23 mouse cellular contexts compared by ENCODE assay signal in genomic region chr13:55476256-55476655, GRCm38 (mm10). TPM values are rescaled to one million over a fixed set of nuclear protein-coding genes. Genes with fewer than 3 reads are reported as not detected.
DNase-seq lines count a peak whose midpoint lies in the region; ATAC-seq and TF ChIP-seq lines count a peak whose summit lies in the region.
"Had no signal": no experiment of that assay in that cellular context is flagged by ENCODE, and none has a peak within 500 bp of the region (broad histone marks: within the 10 kb centered on the region; RNA-seq: fewer than 3 reads in every experiment).

No protein-coding gene starts in this region.

- H3K27ac ChIP-seq in hindbrain, embryonic 12.5 days: peak overlapping the region; percentile 52; the same call in 1 of the 2 replicates
- H3K27ac ChIP-seq in hindbrain, postnatal 0 days: no peak overlapping the region
- 0 out of 2 replicates have a peak overlapping the region, but pooled peaks have one; percentile 22 for H3K27ac ChIP-seq in midbrain, embryonic 13.5 days
- H3K27ac ChIP-seq in midbrain, postnatal 0 days (ENCODE audit: low read depth, low read length): no peak overlapping the region
- H3K27ac ChIP-seq in hindbrain, embryonic 15.5 days (replicated peaks): 0 out of 2 replicates have a peak overlapping the region, but pooled peaks have one; percentile 93
- 0 out of 2 replicates have a peak overlapping the region, but pooled peaks have one; percentile 33 for H3K27ac ChIP-seq in neural tube, embryonic 15.5 days (replicated peaks)
- H3K27ac ChIP-seq: heart, embryonic 15.5 days had no signal

- no peaks in the 10 kb centered on the region for H3K27me3 ChIP-seq in hindbrain, embryonic 12.5 days
- no peaks in the 10 kb centered on the region for H3K27me3 ChIP-seq in hindbrain, postnatal 0 days (ENCODE audit: insufficient read depth, low read length)
- no peaks in the 10 kb centered on the region for H3K27me3 ChIP-seq in midbrain, embryonic 13.5 days
- H3K27me3 ChIP-seq in midbrain, postnatal 0 days (ENCODE audit: insufficient read depth, low read length): no peaks in the 10 kb centered on the region
- no peaks in the 10 kb centered on the region for H3K27me3 ChIP-seq in hindbrain, embryonic 15.5 days
- no peaks in the 10 kb centered on the region for H3K27me3 ChIP-seq in neural tube, embryonic 15.5 days (replicated peaks)

- peak overlapping the region; percentile 47 for H3K9ac ChIP-seq in hindbrain, embryonic 12.5 days
- no peak overlapping the region for H3K9ac ChIP-seq in hindbrain, postnatal 0 days (replicated peaks; ENCODE audit: low read length)
- H3K9ac ChIP-seq in midbrain, embryonic 13.5 days (replicated peaks): no peak overlapping the region; the same call in 1 of the 2 replicates
- no peak overlapping the region for H3K9ac ChIP-seq in midbrain, postnatal 0 days (replicated peaks; ENCODE audit: low read length, poor library complexity, severe bottlenecking)
- H3K9ac ChIP-seq in hindbrain, embryonic 15.5 days: no peak overlapping the region
- no peak overlapping the region for H3K9ac ChIP-seq in neural tube, embryonic 15.5 days (replicated peaks)
- H3K9ac ChIP-seq: heart, embryonic 15.5 days; liver, postnatal 0 days had no signal

- peaks cover 77% of the 10 kb centered on the region for H3K36me3 ChIP-seq in hindbrain, embryonic 12.5 days
- peaks cover 48% of the 10 kb centered on the region for H3K36me3 ChIP-seq in hindbrain, postnatal 0 days (ENCODE audit: insufficient read depth, low read length)
- H3K36me3 ChIP-seq in midbrain, embryonic 13.5 days: peaks cover 87% of the 10 kb centered on the region
- peaks cover 49% of the 10 kb centered on the region for H3K36me3 ChIP-seq in midbrain, postnatal 0 days (ENCODE audit: insufficient read depth, low read length)
- peaks cover 63% of the 10 kb centered on the region for H3K36me3 ChIP-seq in hindbrain, embryonic 15.5 days
- H3K36me3 ChIP-seq in neural tube, embryonic 15.5 days: peaks cover 74% of the 10 kb centered on the region

- no peak overlapping the region for H3K4me3 ChIP-seq in hindbrain, embryonic 12.5 days
- H3K4me3 ChIP-seq in hindbrain, postnatal 0 days (ENCODE audit: low read length): no peak overlapping the region
- H3K4me3 ChIP-seq in midbrain, embryonic 13.5 days (replicated peaks): no peak overlapping the region
- no peak overlapping the region for H3K4me3 ChIP-seq in midbrain, postnatal 0 days (ENCODE audit: low read depth, low read length)
- H3K4me3 ChIP-seq in hindbrain, embryonic 15.5 days: no peak overlapping the region
- H3K4me3 ChIP-seq in neural tube, embryonic 15.5 days (replicated peaks): no peak overlapping the region
- H3K4me3 ChIP-seq: heart, embryonic 15.5 days had no signal

- TF ChIP-seq CTCF in hindbrain, postnatal 0 days (IDR thresholded peaks at IDR 0.05; ENCODE audit: low read depth): no peak
- no peak for TF ChIP-seq CTCF in midbrain, postnatal 0 days (IDR thresholded peaks at IDR 0.05)

- WGBS in hindbrain, embryonic 12.5 days: 92% methylated on average over 8 of the region's 8 CpGs
- 90% methylated on average over 8 of the region's 8 CpGs for WGBS in hindbrain, postnatal 0 days
- WGBS in midbrain, embryonic 13.5 days: 93% methylated on average over 8 of the region's 8 CpGs
- 94% methylated on average over 7 of the region's 8 CpGs for WGBS in midbrain, postnatal 0 days
- WGBS in hindbrain, embryonic 15.5 days: 88% methylated on average over 8 of the region's 8 CpGs
- WGBS in neural tube, embryonic 15.5 days: 95% methylated on average over 8 of the region's 8 CpGs

- DNase-seq in hindbrain, postnatal 0 days (ENCODE audit: low spot score): no peak
- no peak for DNase-seq in midbrain, postnatal 0 days (ENCODE audit: low spot score)
- DNase-seq in thymus, postnatal 25 days: no peak
- DNase-seq: adrenal gland, adult 2 months; cerebellum, adult 2 months; cerebellum, postnatal 36 days; gastrocnemius, postnatal 14 days; kidney, adult 18-20 months; kidney, postnatal 14 days; left cerebral cortex, postnatal 4 days; liver, postnatal 0 days; lung, postnatal 14 days; right cerebral cortex, postnatal 4 days had no signal

- H3K4me1 ChIP-seq in hindbrain, embryonic 12.5 days: peaks cover 59% of the 10 kb centered on the region
- peaks cover 11% of the 10 kb centered on the region for H3K4me1 ChIP-seq in hindbrain, postnatal 0 days (ENCODE audit: insufficient read depth, low read length)
- H3K4me1 ChIP-seq in midbrain, embryonic 13.5 days (replicated peaks): peaks cover 66% of the 10 kb centered on the region
- 0 out of 2 replicates have a peak, but pooled peaks cover 3% of the 10 kb centered on the region for H3K4me1 ChIP-seq in midbrain, postnatal 0 days (ENCODE audit: insufficient read depth, low read length)
- peaks cover 47% of the 10 kb centered on the region for H3K4me1 ChIP-seq in hindbrain, embryonic 15.5 days (replicated peaks)
- peaks cover 51% of the 10 kb centered on the region for H3K4me1 ChIP-seq in neural tube, embryonic 15.5 days

- no peaks in the 10 kb centered on the region for H3K9me3 ChIP-seq in hindbrain, embryonic 12.5 days (replicated peaks)
- no peaks in the 10 kb centered on the region for H3K9me3 ChIP-seq in hindbrain, postnatal 0 days (ENCODE audit: low read length)
- H3K9me3 ChIP-seq in midbrain, embryonic 13.5 days: no peaks in the 10 kb centered on the region
- no peaks in the 10 kb centered on the region for H3K9me3 ChIP-seq in midbrain, postnatal 0 days (ENCODE audit: low read length)
- no peaks in the 10 kb centered on the region for H3K9me3 ChIP-seq in hindbrain, embryonic 15.5 days
- no peaks in the 10 kb centered on the region for H3K9me3 ChIP-seq in neural tube, embryonic 15.5 days (replicated peaks)
- H3K9me3 ChIP-seq: heart, embryonic 15.5 days had no signal

- ATAC-seq in hindbrain, embryonic 12.5 days (ENCODE audit: low FRiP score): no peak
- ATAC-seq in hindbrain, postnatal 0 days: no peak
- ATAC-seq in midbrain, embryonic 13.5 days: no peak
- no peak for ATAC-seq in midbrain, postnatal 0 days (ENCODE audit: low FRiP score)
- no peak for ATAC-seq in hindbrain, embryonic 15.5 days (ENCODE audit: low FRiP score, low read depth)
- ATAC-seq in neural tube, embryonic 15.5 days (ENCODE audit: low FRiP score): no peak
- ATAC-seq: liver, postnatal 0 days had no signal

- H3K4me2 ChIP-seq in hindbrain, embryonic 12.5 days (replicated peaks): no peak overlapping the region
- no peak overlapping the region for H3K4me2 ChIP-seq in hindbrain, postnatal 0 days (ENCODE audit: low read depth, low read length)
- no peak overlapping the region for H3K4me2 ChIP-seq in midbrain, embryonic 13.5 days (replicated peaks)
- no peak overlapping the region for H3K4me2 ChIP-seq in midbrain, postnatal 0 days (ENCODE audit: low read depth, low read length, poor library complexity, severe bottlenecking)
- H3K4me2 ChIP-seq in hindbrain, embryonic 15.5 days: no peak overlapping the region
- no peak overlapping the region for H3K4me2 ChIP-seq in neural tube, embryonic 15.5 days
- H3K4me2 ChIP-seq: heart, embryonic 15.5 days had no signal

RNA-seq across cellular contexts. Expression of gene Dbn1, which starts 11.7 kb away (rescaled TPM):
- polyA plus RNA-seq in hindbrain, embryonic 12.5 days (2016; fragmentation: Nextera tagmentation; extraction: Ambion mirVana): 585 and 628 TPM in 2 replicates
- 442 and 446 TPM in 2 replicates for total RNA-seq in hindbrain, postnatal 0 days (2014; rRNA removed)
- polyA plus RNA-seq in hindbrain, postnatal 0 days (2015; fragmentation: Nextera tagmentation; extraction: Ambion mirVana): 369 and 371 TPM in 2 replicates
- 655 and 674 TPM in 2 replicates for polyA plus RNA-seq in midbrain, embryonic 13.5 days (2015; fragmentation: Nextera tagmentation; extraction: Ambion mirVana)
- total RNA-seq in midbrain, postnatal 0 days (2014; rRNA removed): 498 and 510 TPM in 2 replicates
- polyA plus RNA-seq in midbrain, postnatal 0 days (2015; fragmentation: Nextera tagmentation; extraction: Ambion mirVana): 482 and 484 TPM in 2 replicates
- 498 and 572 TPM in 2 replicates for polyA plus RNA-seq in hindbrain, embryonic 15.5 days (2015; fragmentation: Nextera tagmentation; extraction: Ambion mirVana)
- 389 and 450 TPM in 2 replicates for polyA plus RNA-seq in neural tube, embryonic 15.5 days (2015; fragmentation: Nextera tagmentation; extraction: Ambion mirVana)

RNA-seq across cellular contexts. Expression of gene Prr7, which starts 12.2 kb away (rescaled TPM):
- polyA plus RNA-seq in hindbrain, embryonic 12.5 days (2016; fragmentation: Nextera tagmentation; extraction: Ambion mirVana): 1.1 and 1.5 TPM in 2 replicates
- 106 and 119 TPM in 2 replicates for total RNA-seq in hindbrain, postnatal 0 days (2014; rRNA removed)
- polyA plus RNA-seq in hindbrain, postnatal 0 days (2015; fragmentation: Nextera tagmentation; extraction: Ambion mirVana): 4.6 and 4.9 TPM in 2 replicates
- 2.3 and 2.8 TPM in 2 replicates for polyA plus RNA-seq in midbrain, embryonic 13.5 days (2015; fragmentation: Nextera tagmentation; extraction: Ambion mirVana)
- total RNA-seq in midbrain, postnatal 0 days (2014; rRNA removed): 101 and 131 TPM in 2 replicates
- polyA plus RNA-seq in midbrain, postnatal 0 days (2015; fragmentation: Nextera tagmentation; extraction: Ambion mirVana): 6.6 and 8.1 TPM in 2 replicates
- polyA plus RNA-seq in hindbrain, embryonic 15.5 days (2015; fragmentation: Nextera tagmentation; extraction: Ambion mirVana): 4.6 and 5.1 TPM in 2 replicates
- 4.2 and 5.8 TPM in 2 replicates for polyA plus RNA-seq in neural tube, embryonic 15.5 days (2015; fragmentation: Nextera tagmentation; extraction: Ambion mirVana)
- total RNA-seq: liver, adult 2 months had no signal
- polyA plus RNA-seq: liver, postnatal 0 days had no signal

RNA-seq across cellular contexts. Expression of gene Grk6, which starts 31.4 kb away (rescaled TPM):
- 48.9 and 54.4 TPM in 2 replicates for polyA plus RNA-seq in hindbrain, embryonic 12.5 days (2016; fragmentation: Nextera tagmentation; extraction: Ambion mirVana)
- 72.2 and 72.6 TPM in 2 replicates for total RNA-seq in hindbrain, postnatal 0 days (2014; rRNA removed)
- 34.7 and 35.5 TPM in 2 replicates for polyA plus RNA-seq in hindbrain, postnatal 0 days (2015; fragmentation: Nextera tagmentation; extraction: Ambion mirVana)
- 26.8 and 35.7 TPM in 2 replicates for polyA plus RNA-seq in midbrain, embryonic 13.5 days (2015; fragmentation: Nextera tagmentation; extraction: Ambion mirVana)
- total RNA-seq in midbrain, postnatal 0 days (2014; rRNA removed): 70.4 and 71.9 TPM in 2 replicates
- polyA plus RNA-seq in midbrain, postnatal 0 days (2015; fragmentation: Nextera tagmentation; extraction: Ambion mirVana): 35.5 and 35.8 TPM in 2 replicates
- polyA plus RNA-seq in hindbrain, embryonic 15.5 days (2015; fragmentation: Nextera tagmentation; extraction: Ambion mirVana): 38.2 and 40.7 TPM in 2 replicates
- polyA plus RNA-seq in neural tube, embryonic 15.5 days (2015; fragmentation: Nextera tagmentation; extraction: Ambion mirVana): 34.2 and 38.4 TPM in 2 replicates

RNA-seq across cellular contexts. Expression of gene Pdlim7, which starts 37.2 kb away (rescaled TPM):
- polyA plus RNA-seq in hindbrain, embryonic 12.5 days (2016; fragmentation: Nextera tagmentation; extraction: Ambion mirVana): 154 and 158 TPM in 2 replicates
- total RNA-seq in hindbrain, postnatal 0 days (2014; rRNA removed): 43.4 and 49.9 TPM in 2 replicates
- polyA plus RNA-seq in hindbrain, postnatal 0 days (2015; fragmentation: Nextera tagmentation; extraction: Ambion mirVana): 133 TPM in 2 replicates
- polyA plus RNA-seq in midbrain, embryonic 13.5 days (2015; fragmentation: Nextera tagmentation; extraction: Ambion mirVana): 145 and 159 TPM in 2 replicates
- 32.3 and 41.3 TPM in 2 replicates for total RNA-seq in midbrain, postnatal 0 days (2014; rRNA removed)
- polyA plus RNA-seq in midbrain, postnatal 0 days (2015; fragmentation: Nextera tagmentation; extraction: Ambion mirVana): 153 and 171 TPM in 2 replicates
- 158 and 171 TPM in 2 replicates for polyA plus RNA-seq in hindbrain, embryonic 15.5 days (2015; fragmentation: Nextera tagmentation; extraction: Ambion mirVana)
- 169 and 176 TPM in 2 replicates for polyA plus RNA-seq in neural tube, embryonic 15.5 days (2015; fragmentation: Nextera tagmentation; extraction: Ambion mirVana)

RNA-seq across cellular contexts. Expression of gene F12, which starts 49.7 kb away (rescaled TPM):
- polyA plus RNA-seq in hindbrain, embryonic 12.5 days (2016; fragmentation: Nextera tagmentation; extraction: Ambion mirVana): 0.16 TPM in 1 of 2 replicates, not detected in the other
- total RNA-seq in hindbrain, postnatal 0 days (2014; rRNA removed): not detected in 2 replicates
- 0.26 and 0.48 TPM in 2 replicates for polyA plus RNA-seq in hindbrain, postnatal 0 days (2015; fragmentation: Nextera tagmentation; extraction: Ambion mirVana)
- not detected in 2 replicates for polyA plus RNA-seq in midbrain, embryonic 13.5 days (2015; fragmentation: Nextera tagmentation; extraction: Ambion mirVana)
- total RNA-seq in midbrain, postnatal 0 days (2014; rRNA removed): not detected in 2 replicates
- polyA plus RNA-seq in midbrain, postnatal 0 days (2015; fragmentation: Nextera tagmentation; extraction: Ambion mirVana): 0.43 and 0.49 TPM in 2 replicates
- 0.17 and 0.66 TPM in 2 replicates for polyA plus RNA-seq in hindbrain, embryonic 15.5 days (2015; fragmentation: Nextera tagmentation; extraction: Ambion mirVana)
- 0.18 and 0.47 TPM in 2 replicates for polyA plus RNA-seq in neural tube, embryonic 15.5 days (2015; fragmentation: Nextera tagmentation; extraction: Ambion mirVana)
- total RNA-seq: gastrocnemius, postnatal 14 days; heart, adult 8-10 months; hematopoietic stem cell, adult 5-6 weeks had no signal
- polyA plus RNA-seq: C2C12; embryonic facial prominence, embryonic 11.5 days had no signal

Comparison
In these comparisons a context has a peak if more than half of its experiments do, and no peak if none do; other contexts are left out.
1. H3K27ac ChIP-seq: peak in hindbrain, embryonic 12.5 days (single experiment), midbrain, embryonic 13.5 days (single experiment), hindbrain, embryonic 15.5 days (single experiment) and neural tube, embryonic 15.5 days (single experiment); none in hindbrain, postnatal 0 days (single experiment) and midbrain, postnatal 0 days (single experiment).